Mouse (Mus musculus) neural tube, embryonic 12.5 days (tissue): ENCODE results near the gene Hoxa10. TPM values are rescaled to one million over a fixed set of nuclear protein-coding genes. Genes with fewer than 3 reads are reported as not detected.

Experiments
- ATAC-seq: fragments of 200-750 bp; cut with Nextera tagmentation; 2 replicates; pipeline ENCODE4 v1.8.0; 2017; ENCODE audit warnings: low read depth, mild to moderate bottlenecking, moderate TSS enrichment, moderate library complexity; ENCODE audit not compliant: low FRiP score
- H3K27ac ChIP-seq: fragments of 300-500 bp; sonication (generic); 2 replicates; pipeline ENCODE4 v1.5.1; 2016
- H3K27me3 ChIP-seq: fragments of 300-500 bp; sonication (generic); replicated peaks from 2 replicates; pipeline ENCODE4 v1.6.1; 2016; ENCODE audit warnings: mild to moderate bottlenecking
- H3K36me3 ChIP-seq: fragments of 300-500 bp; sonication (generic); 2 replicates; pipeline ENCODE4 v1.6.1; 2016; ENCODE audit warnings: mild to moderate bottlenecking
- H3K4me1 ChIP-seq: fragments of 300-500 bp; sonication (generic); 2 replicates; pipeline ENCODE4 v1.6.1; 2016
- H3K4me2 ChIP-seq: fragments of 300-500 bp; sonication (generic); replicated peaks from 2 replicates; pipeline ENCODE4 v1.6.1; 2016; ENCODE audit warnings: mild to moderate bottlenecking
- H3K4me3 ChIP-seq: fragments of 300-500 bp; sonication (generic); 2 replicates; pipeline ENCODE4 v1.5.1; 2016
- H3K9ac ChIP-seq: fragments of 300-500 bp; sonication (generic); 2 replicates; pipeline ENCODE4 v1.6.1; 2016; ENCODE audit warnings: mild to moderate bottlenecking
- H3K9me3 ChIP-seq: fragments of 300-500 bp; sonication (generic); 2 replicates; pipeline ENCODE4 v1.6.1; 2016; ENCODE audit warnings: mild to moderate bottlenecking
- WGBS: fragments of 180-500 bp; shearing (Covaris S2); methylation state at CpG from one replicate; pipeline ENCODE4 v1.1.7; 2016; 5-methylcytosine and 5-hydroxymethylcytosine counted together
- polyA plus RNA-seq: library from polyadenylated mRNA; unstranded; fragments of >200 nt; fragmentation: Nextera tagmentation; extraction: Ambion mirVana; gene quantifications from 2 replicates; pipeline ENCODE4 v1.2.1, GENCODE M21; 2016

Gene Hoxa10
- polyA plus RNA-seq, 1 experiment from 2014 or later, result 108 TPM

DNA sequence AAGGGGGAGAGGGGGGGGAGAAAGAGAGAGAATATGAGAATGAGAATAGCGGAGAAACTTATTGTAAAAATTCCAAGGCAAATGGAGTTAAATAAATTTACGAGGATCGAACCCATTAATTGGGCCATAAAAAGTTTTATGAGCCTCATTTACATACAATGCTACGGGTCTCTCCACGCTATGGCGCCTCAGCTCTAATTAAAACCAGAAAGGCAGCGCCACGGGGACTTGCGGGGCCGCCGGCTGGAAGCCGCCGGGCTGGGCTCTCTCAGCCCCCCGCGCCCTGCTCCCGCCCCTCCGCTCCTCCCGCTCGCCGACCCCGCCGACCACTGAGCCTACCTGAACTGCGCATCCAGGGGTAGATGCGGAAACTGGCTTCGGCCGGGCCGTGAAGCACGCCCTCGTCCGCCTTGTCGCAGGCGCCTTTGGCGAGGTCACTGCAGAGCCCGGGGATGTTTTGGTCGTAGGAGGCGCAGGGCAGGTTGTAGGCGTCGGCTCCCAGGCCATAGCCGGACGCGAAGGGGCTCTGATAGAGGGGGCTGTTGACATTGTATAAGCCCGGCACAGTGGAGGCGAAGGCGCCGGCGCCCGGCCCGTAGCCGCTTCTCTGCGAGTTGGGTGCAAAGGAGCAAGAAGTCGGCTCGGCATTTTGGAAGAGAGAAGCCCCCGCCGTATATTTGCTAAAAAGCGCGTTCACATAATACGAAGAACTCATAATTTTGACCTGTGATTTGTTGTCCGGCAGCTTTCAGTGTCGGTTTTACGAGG is 23.8 kb downstream of the Hoxa10 start:
- 1% methylated on average over 60 of the region's 60 CpGs for WGBS
- ATAC-seq, result peak; percentile 11; the same call in 1 of the 2 replicates
- H3K9me3 ChIP-seq, result no peaks in the 10 kb centered on the region
- H3K4me1 ChIP-seq, result peaks cover 42% of the 10 kb centered on the region
- H3K4me2 ChIP-seq, result peak overlapping the region; percentile 99
- H3K9ac ChIP-seq, result peak overlapping the region; percentile 100
- no peaks in the 10 kb centered on the region for H3K27me3 ChIP-seq
- H3K27ac ChIP-seq, result peak overlapping the region; percentile 99
- no peaks in the 10 kb centered on the region for H3K36me3 ChIP-seq
- peak overlapping the region; percentile 82 for H3K4me3 ChIP-seq

DNA sequence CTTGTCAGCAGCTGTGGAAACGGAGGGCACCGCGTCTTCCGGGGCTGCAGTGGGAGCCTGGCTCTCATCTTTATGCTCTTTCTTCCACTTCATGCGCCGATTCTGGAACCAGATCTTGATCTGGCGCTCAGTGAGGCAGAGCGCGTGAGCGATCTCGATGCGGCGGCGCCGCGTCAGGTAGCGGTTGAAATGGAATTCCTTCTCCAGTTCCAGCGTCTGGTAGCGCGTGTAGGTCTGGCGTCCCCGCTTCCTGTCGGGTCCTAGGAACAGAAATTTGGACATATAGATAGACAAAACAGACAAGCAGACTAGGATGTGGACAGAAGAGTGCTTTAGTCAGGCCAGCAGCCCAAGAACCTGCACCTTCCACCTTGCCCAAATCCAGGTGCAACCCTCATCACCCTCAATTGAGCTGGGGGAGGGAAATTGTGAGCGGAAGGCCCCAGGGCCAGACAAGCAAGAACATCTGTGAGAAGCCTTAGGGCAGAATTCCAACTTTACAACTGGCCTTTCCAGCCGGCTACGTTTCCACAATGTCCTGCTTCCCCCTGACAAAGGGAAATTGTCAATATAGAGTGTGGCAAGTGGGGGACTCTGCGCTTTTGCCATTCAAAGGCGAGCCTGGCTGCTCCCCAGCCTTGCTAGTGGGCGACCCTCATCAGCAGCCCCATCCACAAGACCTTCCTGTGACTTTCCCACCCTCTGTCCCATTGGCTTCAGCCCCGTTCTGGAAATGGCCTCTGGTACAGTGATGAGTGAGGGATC is 24.7 kb downstream of the Hoxa10 start:
- no peak for ATAC-seq
- peak overlapping the region; percentile 99 for H3K4me2 ChIP-seq
- H3K4me3 ChIP-seq, result peak overlapping the region; percentile 82
- H3K4me1 ChIP-seq, result peaks cover 36% of the 10 kb centered on the region
- H3K27me3 ChIP-seq, result no peaks in the 10 kb centered on the region
- no peaks in the 10 kb centered on the region for H3K36me3 ChIP-seq
- H3K27ac ChIP-seq, result peak overlapping the region; percentile 99
- H3K9me3 ChIP-seq, result no peaks in the 10 kb centered on the region
- peak overlapping the region; percentile 100 for H3K9ac ChIP-seq
- under 1% methylated on average over 30 of the region's 30 CpGs for WGBS

DNA sequence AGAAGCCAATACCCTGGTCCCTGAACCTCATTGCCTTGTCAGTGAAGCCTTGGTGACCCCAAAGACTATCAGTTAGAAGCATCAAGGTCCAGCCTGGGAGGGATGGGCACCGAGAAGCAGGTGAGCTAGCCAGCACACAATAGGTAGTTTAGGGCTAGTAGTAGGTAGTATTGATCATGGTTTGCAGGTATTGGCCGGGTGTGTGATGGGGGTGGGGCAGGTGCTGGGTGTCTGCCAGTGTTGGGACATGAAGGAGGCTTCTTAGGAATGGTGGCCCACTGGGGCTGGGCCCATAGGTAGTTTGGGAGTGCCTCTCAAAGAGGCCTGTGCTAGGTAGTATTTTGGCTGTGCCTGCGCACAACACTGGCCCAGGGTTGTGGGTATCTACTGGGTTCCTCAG is 25.6 kb downstream of the Hoxa10 start:
- H3K4me3 ChIP-seq, result peak overlapping the region; percentile 82
- peak overlapping the region; percentile 100 for H3K9ac ChIP-seq
- peak overlapping the region; percentile 32; the same call in 1 of the 2 replicates for H3K27ac ChIP-seq
- peak overlapping the region; percentile 99 for H3K4me2 ChIP-seq
- ATAC-seq, result no peak
- no peaks in the 10 kb centered on the region for H3K36me3 ChIP-seq
- H3K4me1 ChIP-seq, result peaks cover 36% of the 10 kb centered on the region
- H3K9me3 ChIP-seq, result no peaks in the 10 kb centered on the region
- 14% methylated on average over 3 of the region's 3 CpGs for WGBS
- no peaks in the 10 kb centered on the region for H3K27me3 ChIP-seq

DNA sequence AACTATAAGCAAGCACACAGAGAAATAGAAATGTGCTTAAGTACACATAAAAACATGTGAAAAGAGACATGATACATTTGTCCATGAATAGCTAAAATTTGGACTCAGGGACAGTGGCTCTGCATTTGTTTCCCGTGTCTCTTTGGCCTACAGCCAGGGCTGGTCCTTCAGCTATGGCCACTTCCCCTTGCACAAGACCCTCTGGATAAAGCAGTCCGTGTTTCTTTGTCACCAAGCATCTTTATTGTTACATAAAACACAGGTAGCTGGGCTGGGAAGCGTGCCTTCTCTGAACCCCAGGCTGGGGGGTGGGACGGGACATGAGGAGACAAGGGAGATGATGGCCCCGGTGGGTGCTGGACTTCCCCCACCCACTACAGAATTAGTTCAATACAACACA is 26.4 kb downstream of the Hoxa10 start:
- Histone ChIP-seq H3K36me3 (no peaks in the 10 kb centered on the region), H3K4me2 (peak overlapping the region; percentile 99), H3K9ac (peak overlapping the region; percentile 100), H3K4me1 (peaks cover 33% of the 10 kb centered on the region), H3K9me3 (no peaks in the 10 kb centered on the region), H3K27me3 (no peaks in the 10 kb centered on the region), H3K27ac (peak overlapping the region; percentile 76), H3K4me3 (peak overlapping the region; percentile 82)
- no peak for ATAC-seq
- WGBS, result 12% methylated on average over 5 of the region's 5 CpGs

DNA sequence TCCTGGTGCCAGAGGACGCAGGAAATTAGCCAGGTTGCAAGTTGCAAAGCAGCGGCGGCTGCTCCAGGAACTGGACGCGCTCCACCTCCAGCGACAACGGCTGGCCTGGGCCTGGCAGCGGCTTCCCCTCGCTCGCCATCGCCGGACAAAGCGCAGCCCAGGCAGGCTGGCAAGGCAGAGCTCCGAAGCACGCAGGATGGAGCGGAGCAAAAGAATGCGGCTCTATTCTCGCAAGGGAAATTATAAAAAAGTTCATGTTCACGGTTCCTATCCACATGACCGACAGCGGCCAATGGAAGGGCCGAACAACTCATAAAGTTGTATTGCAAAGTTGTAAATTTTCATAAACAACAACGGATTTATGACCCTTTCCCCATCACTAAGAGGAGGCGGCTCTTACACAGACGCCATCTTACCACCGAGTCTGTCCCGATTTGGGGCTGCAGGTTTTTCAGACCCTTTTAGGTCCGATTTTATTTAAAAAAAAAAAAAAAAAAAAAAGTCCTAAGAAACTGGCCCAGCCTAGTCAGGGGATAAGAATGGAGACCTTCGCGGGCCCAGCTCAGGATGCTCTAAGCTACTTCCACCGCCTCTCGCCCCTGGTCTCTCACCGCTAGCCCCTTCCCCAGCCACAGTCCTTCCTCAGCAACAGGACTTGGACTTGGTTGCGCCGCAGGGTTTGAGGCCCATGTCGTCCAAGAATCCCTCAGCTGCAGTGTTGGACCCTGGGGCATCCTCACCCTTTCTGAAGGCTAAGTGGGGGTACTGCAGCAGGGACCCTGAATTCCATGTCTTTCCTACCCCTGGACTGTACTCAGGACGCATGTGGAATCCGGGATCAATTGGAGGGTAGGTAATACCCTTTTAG is 27.3 kb downstream of the Hoxa10 start, which contains the start of the genes Hoxa3 and Gm28308:
TSS of gene Hoxa3 (minus strand) at position 218 of the 868 bp plus-strand sequence.
TSS of gene Gm28308 (minus strand) at position 221 of the 868 bp plus-strand sequence.
- Histone ChIP-seq H3K4me3 (peak within 1 kb of the TSS; percentile 92), H3K36me3 (no peaks in the 10 kb centered on the region), H3K4me2 (peak within 1 kb of the TSS; percentile 99), H3K4me1 (peaks cover 25% of the 10 kb centered on the region), H3K27me3 (no peaks in the 10 kb centered on the region), H3K9me3 (no peaks in the 10 kb centered on the region), H3K9ac (peak within 1 kb of the TSS; percentile 100), H3K27ac (peak within 1 kb of the TSS; percentile 100)
- peak; percentile 52 for ATAC-seq
- WGBS, result 1% methylated on average over 38 of the region's 38 CpGs

DNA sequence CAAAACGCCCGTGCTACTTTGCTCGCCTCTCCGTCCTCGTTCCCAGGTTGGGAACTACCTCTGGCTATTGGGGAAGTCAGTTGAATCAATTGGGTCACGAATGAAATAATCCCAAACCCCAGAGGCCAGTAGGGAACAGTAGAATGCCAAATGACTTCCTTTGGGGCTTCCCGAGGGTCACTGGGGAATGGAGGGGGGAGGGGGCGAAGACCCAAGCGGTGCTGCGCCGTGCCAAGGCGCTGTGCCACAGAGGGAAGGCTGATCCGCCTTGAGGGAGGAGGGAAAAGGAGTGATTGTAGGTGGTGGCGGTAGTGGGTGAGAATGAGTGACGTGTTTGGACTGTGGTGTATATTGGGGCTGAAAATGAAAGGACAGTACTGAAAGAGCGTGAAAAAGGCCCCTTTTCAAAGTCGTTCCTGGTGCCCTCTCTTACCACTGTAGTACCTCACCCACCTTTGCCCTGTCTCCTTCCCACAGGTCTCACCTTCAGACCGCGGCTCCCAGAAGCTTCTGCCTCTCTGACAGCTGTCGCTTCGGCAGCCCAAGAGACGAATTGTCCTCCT is 28.0 kb downstream of the Hoxa10 start:
- Histone ChIP-seq H3K4me1 (peaks cover 27% of the 10 kb centered on the region), H3K4me2 (peak overlapping the region; percentile 99), H3K36me3 (no peaks in the 10 kb centered on the region), H3K4me3 (peak overlapping the region; percentile 92), H3K9ac (peak overlapping the region; percentile 100), H3K27ac (peak overlapping the region; percentile 100), H3K27me3 (no peaks in the 10 kb centered on the region), H3K9me3 (no peaks in the 10 kb centered on the region)
- 1% methylated on average over 22 of the region's 22 CpGs for WGBS
- 0 out of 2 replicates have a peak, but pooled peaks have one; percentile 18 for ATAC-seq

DNA sequence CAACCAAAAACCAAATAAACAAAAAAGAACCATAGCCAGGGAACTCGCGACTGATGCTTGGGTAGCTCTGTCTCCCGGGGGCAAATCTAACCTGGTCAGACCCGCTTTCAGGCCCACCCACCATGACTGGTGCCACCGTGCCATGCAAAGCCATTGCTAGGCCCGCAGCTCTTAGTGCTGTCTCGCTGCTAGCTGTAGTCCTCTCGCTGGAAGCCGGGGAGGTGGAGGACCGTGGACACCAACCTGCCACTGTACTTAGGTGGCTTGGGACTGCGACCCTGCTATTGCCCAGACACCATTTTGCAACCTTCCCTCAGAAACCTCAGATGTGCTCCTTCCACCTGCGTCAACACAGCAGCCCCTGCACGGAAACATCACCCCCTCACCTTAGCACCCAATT is 28.7 kb downstream of the Hoxa10 start:
- H3K27ac ChIP-seq, result peak overlapping the region; percentile 100
- H3K27me3 ChIP-seq, result no peaks in the 10 kb centered on the region
- under 1% methylated on average over 13 of the region's 13 CpGs for WGBS
- H3K9ac ChIP-seq, result peak overlapping the region; percentile 100
- H3K4me2 ChIP-seq, result peak overlapping the region; percentile 99
- peaks cover 30% of the 10 kb centered on the region for H3K4me1 ChIP-seq
- H3K9me3 ChIP-seq, result no peaks in the 10 kb centered on the region
- H3K36me3 ChIP-seq, result no peaks in the 10 kb centered on the region; the same call in 1 of the 2 replicates
- no peak for ATAC-seq
- H3K4me3 ChIP-seq, result peak overlapping the region; percentile 92

DNA sequence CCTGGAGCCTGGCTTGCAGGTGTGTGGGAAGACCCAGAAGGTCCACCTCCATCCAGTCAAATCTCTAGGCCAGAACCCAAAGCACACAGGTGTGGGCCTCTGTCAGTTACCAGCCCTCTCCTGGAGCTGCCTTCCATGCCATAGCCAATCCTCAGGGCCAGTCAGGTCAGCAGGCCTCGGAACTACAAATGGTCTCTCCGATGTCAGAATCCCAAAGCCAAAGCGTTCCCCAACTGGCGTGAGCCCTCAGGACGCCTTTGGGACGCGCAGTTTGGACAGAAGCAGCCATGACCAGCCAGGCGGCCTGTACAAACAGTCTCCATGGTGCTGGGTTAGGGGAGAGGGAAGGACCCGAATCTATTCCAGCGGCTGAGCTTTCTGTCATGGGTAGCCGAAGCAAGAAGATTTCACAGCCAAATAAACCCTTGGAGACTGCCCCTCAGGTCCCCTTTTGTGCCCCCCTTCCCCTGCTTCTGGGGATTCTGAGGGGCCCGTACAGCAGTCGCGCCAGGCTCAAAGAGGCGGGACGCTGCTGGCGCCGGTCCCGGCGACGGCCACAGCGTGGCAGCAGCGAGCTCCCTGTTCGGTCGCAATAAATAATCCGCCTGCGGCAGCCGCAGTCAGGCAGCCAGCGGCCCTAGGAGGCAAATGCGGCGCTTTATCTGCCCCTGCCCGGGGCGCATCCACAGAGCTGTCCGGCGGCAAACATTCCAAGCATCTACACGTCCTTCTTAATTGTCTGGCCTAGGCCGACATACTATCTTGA is 29.3 kb downstream of the Hoxa10 start:
- H3K4me2 ChIP-seq, result peak overlapping the region; percentile 99
- H3K9ac ChIP-seq, result peak overlapping the region; percentile 100
- under 1% methylated on average over 37 of the region's 37 CpGs for WGBS

DNA sequence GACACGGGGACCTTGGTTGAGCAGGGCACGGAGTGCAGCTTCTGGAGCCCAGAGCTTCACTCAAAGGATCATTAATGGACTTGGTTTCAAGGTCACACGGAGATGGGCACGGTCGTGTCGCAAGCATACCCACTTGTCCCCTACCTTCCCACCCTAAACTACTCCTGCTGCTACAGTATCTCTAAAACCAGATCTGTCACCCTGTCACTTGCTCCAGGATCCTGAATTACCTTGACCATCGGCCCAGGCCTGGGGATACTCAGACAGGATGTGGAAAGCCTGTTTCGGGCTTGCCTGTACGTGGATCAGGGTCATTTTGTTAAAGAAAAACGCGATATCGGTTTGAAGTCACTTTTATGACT is 31.0 kb downstream of the Hoxa10 start:
- Histone ChIP-seq H3K4me1 (peaks cover 40% of the 10 kb centered on the region), H3K9ac (peak overlapping the region; percentile 100), H3K27ac (peak overlapping the region; percentile 99), H3K4me3 (peak overlapping the region; percentile 92), H3K36me3 (peaks cover 18% of the 10 kb centered on the region), H3K9me3 (no peaks in the 10 kb centered on the region), H3K27me3 (no peaks in the 10 kb centered on the region), H3K4me2 (peak overlapping the region; percentile 99)
- 1% methylated on average over 12 of the region's 12 CpGs for WGBS
- no peak for ATAC-seq

More for the DNA sequence above, 29.3 kb downstream of the Hoxa10 start:
- peak; percentile 11 for ATAC-seq
- H3K4me3 ChIP-seq, result peak overlapping the region; percentile 92
- H3K27me3 ChIP-seq, result no peaks in the 10 kb centered on the region
- H3K4me1 ChIP-seq, result peaks cover 34% of the 10 kb centered on the region
- no peaks in the 10 kb centered on the region for H3K9me3 ChIP-seq
- peaks cover 2% of the 10 kb centered on the region for H3K36me3 ChIP-seq
- H3K27ac ChIP-seq, result peak overlapping the region; percentile 100

DNA sequence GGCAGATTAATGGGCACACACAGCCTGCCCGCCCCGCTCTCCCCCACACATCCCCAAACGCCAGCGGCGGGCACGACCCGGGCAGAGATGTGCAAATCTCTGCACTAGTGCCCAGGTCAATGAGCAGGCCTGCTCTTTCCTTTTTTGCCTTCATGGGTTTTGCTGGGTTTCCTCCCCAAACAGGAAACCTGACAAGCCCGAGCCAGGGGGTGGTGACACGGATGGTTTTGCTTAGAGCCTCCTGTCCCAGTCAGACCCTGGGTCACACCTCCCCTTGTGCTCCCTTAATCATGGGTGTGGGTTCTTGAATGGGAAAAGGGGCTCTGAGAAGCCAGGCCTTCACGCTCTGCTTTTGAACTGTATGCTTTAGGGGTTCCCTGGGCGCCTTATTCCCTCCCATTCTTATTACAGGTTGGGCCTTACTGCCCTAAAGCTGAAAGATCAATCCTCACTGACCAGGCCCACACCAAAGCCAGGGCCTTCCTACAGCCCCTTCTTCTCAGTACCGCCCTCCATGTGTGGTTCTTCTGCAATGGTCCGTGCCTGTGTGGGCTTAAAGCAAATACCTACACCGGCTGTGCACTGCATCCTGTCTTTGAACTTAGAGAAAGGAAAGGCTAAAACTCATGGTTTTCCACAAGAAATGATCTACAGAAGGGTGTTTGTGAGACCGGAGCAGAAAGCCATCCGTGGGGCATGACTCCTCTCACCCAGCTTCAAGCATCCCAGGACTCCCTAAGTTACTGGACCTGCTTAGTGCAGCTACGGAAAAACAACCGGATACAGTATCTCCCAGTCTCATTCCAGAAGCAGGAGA is 31.6 kb downstream of the Hoxa10 start:
- 1% methylated on average over 18 of the region's 18 CpGs for WGBS
- Histone ChIP-seq H3K27ac (peak overlapping the region; percentile 99), H3K9ac (peak overlapping the region; percentile 100), H3K4me2 (peak overlapping the region; percentile 99), H3K36me3 (peaks cover 19% of the 10 kb centered on the region), H3K4me3 (peak overlapping the region; percentile 92), H3K4me1 (peaks cover 34% of the 10 kb centered on the region), H3K27me3 (no peaks in the 10 kb centered on the region), H3K9me3 (no peaks in the 10 kb centered on the region)
- ATAC-seq, result peak; percentile 24; the same call in 1 of the 2 replicates
